Mouse (Mus musculus) forebrain, postnatal 0 days (tissue): ENCODE data around the gene Ramp2. TPM values are rescaled to one million over a fixed set of nuclear protein-coding genes. Genes with fewer than 3 reads are reported as not detected.

ENCODE experiments used
- ATAC-seq: fragments of 200-750 bp; cut with Nextera tagmentation; 2 replicates; pipeline ENCODE4 v1.8.0; 2017; ENCODE audit warnings: mild to moderate bottlenecking, moderate library complexity
- DNase-seq: peaks from one replicate; pipeline ENCODE4 v3.0.0-alpha.2; 2015
- H3K27ac ChIP-seq: fragments of 300-500 bp; sonication (generic); 2 replicates; pipeline ENCODE4 v1.5.1; 2014; ENCODE audit warnings: low read depth, mild to moderate bottlenecking, antibody characterized with exemption, low read length, moderate library complexity, mixed read lengths
- H3K27me3 ChIP-seq: fragments of 300-500 bp; sonication (generic); 2 replicates; pipeline ENCODE4 v1.6.1; 2014; ENCODE audit warnings: mild to moderate bottlenecking, low read length, mixed read lengths; ENCODE audit not compliant: insufficient read depth
- H3K36me3 ChIP-seq: fragments of 300-500 bp; sonication (generic); 2 replicates; pipeline ENCODE4 v1.6.1; 2014; ENCODE audit warnings: mild to moderate bottlenecking, moderate library complexity; ENCODE audit not compliant: insufficient read depth
- H3K4me1 ChIP-seq: fragments of 300-500 bp; sonication (generic); 2 replicates; pipeline ENCODE4 v1.6.1; 2014; ENCODE audit warnings: antibody characterized with exemption; ENCODE audit not compliant: insufficient read depth
- H3K4me2 ChIP-seq: fragments of 300-500 bp; sonication (generic); 2 replicates; pipeline ENCODE4 v1.6.1; 2014; ENCODE audit warnings: low read depth, mild to moderate bottlenecking, moderate library complexity
- H3K4me3 ChIP-seq: fragments of 300-500 bp; sonication (generic); 2 replicates; pipeline ENCODE4 v1.5.1; 2014; ENCODE audit warnings: low read depth, low read length, mixed read lengths
- H3K9ac ChIP-seq: fragments of 300-500 bp; sonication (generic); 2 replicates; pipeline ENCODE4 v1.6.1; 2014; ENCODE audit warnings: mild to moderate bottlenecking
- H3K9me3 ChIP-seq: fragments of 300-500 bp; sonication (generic); 2 replicates; pipeline ENCODE4 v1.6.1; 2016; ENCODE audit warnings: low read length
- CTCF ChIP-seq: sonication (generic); IDR thresholded peaks from 2 replicates; pipeline ENCODE4 v1.5.1; 2016; ENCODE audit warnings: antibody characterized with exemption, control low read depth, low read depth
- WGBS: fragments of 180-500 bp; shearing (Covaris S2); extraction: QIAGEN DNeasy Blood & Tissue Kit; methylation state at CpG from one replicate; pipeline ENCODE4 v1.1.7; 2014; 5-methylcytosine and 5-hydroxymethylcytosine counted together
- polyA plus RNA-seq: library from polyadenylated mRNA; unstranded; fragments of >200 nt; fragmentation: Nextera tagmentation; extraction: Ambion mirVana; gene quantifications from 2 replicates; pipeline ENCODE4 v1.2.1, GENCODE M21; 2015
- total RNA-seq: library from RNA; depleted of rRNA; stranded (reverse); fragments of >200 nt; gene quantifications from 2 replicates; pipeline ENCODE4 v1.2.3, GENCODE M21; 2014

Gene Ramp2
- total and polyA plus RNA-seq, 2 experiments from 2014 or later = 46.0 to 102 TPM

DNA sequence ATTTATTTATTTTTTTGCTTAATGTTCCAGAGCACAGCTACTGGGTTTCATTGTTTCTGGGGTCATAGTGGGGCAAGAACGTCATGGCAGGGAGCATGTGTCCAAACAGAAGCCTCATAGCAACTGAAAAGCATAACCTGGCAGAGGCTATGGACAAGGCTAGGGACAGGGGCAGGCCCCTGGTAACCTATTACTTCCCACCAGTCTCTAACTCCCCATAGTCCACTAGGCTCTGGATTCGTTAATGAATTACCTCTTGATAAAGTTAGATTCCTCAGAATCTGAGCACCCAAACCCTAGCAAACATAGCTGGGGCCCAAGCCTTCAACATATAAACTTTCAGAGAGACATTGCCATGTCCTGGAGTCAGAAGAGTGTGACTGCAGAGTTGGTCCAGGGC is 5.2 kb downstream of the Ramp2 start:
- 76% methylated on average over 2 of the region's 2 CpGs for WGBS

GRCm38 (mm10) chr11:101252941-101253340 is 7.1 kb downstream of the Ramp2 start:
- H3K4me2 ChIP-seq = peak overlapping the region; percentile 93
- H3K27me3 ChIP-seq = peaks cover under 1% of the 10 kb centered on the region; the same call in 1 of the 2 replicates
- ATAC-seq (no peak), DNase-seq (no peak)
- H3K27ac ChIP-seq = no peak overlapping the region
- peak overlapping the region; percentile 88; the same call in 1 of the 2 replicates for H3K9ac ChIP-seq
- peaks cover 11% of the 10 kb centered on the region; the same call in 1 of the 2 replicates for H3K4me1 ChIP-seq
- TF ChIP-seq CTCF = no peak
- WGBS = 14% methylated on average over 7 of the region's 7 CpGs
- peak overlapping the region; percentile 84 for H3K4me3 ChIP-seq
- H3K9me3 ChIP-seq = no peaks in the 10 kb centered on the region
- no peaks in the 10 kb centered on the region; the same call in 1 of the 2 replicates for H3K36me3 ChIP-seq

More for the DNA sequence above, 5.2 kb downstream of the Ramp2 start:
- H3K4me1 ChIP-seq = peaks cover 11% of the 10 kb centered on the region; the same call in 1 of the 2 replicates
- H3K36me3 ChIP-seq = no peaks in the 10 kb centered on the region; the same call in 1 of the 2 replicates
- no peak overlapping the region for H3K4me2 ChIP-seq
- H3K4me3 ChIP-seq = no peak overlapping the region
- DNase-seq (no peak), ATAC-seq (no peak)
- TF ChIP-seq CTCF = no peak
- no peaks in the 10 kb centered on the region for H3K9me3 ChIP-seq
- no peak overlapping the region for H3K27ac ChIP-seq
- H3K27me3 ChIP-seq = peaks cover 11% of the 10 kb centered on the region
- no peak overlapping the region for H3K9ac ChIP-seq

DNA sequence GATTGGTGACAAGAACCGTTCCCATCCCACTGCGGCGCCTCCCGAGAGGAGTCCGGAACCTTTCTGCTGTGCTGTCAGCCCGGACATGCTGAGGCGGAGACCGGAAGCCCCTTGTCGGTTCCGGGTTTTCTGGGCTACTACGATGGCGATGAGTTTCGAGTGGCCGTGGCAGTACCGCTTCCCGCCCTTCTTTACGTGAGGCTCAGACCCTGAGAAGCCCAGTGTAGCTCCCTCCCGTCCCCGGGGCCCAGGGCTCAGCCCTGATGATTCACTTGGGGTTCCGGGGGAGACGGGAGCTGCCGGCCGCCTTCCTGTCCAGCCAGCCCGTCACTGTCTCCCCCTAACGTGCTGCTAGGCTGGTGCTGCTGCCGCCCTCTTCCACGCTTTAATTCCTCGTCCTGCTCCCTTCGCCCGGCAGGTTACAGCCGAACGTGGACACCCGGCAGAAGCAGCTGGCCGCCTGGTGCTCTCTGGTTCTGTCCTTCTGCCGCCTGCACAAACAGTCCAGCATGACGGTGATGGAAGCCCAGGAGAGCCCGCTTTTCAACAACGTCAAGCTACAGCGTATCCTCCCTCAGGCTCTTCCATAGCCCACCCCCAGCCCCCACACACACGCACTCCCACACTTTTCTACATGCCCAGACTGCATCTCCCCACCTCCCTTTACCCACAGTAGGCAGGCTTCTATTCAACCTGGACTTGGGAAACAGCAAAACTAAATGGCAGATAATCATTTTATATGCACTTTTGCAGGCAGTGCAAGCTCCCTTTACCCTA is 8.0 kb downstream of the Ramp2 start, which contains the start of gene Vps25:
Gene Vps25, plus strand, starts transcription at position 95 of the 777 bp plus-strand sequence.
- Histone ChIP-seq H3K9me3 (no peaks in the 10 kb centered on the region), H3K36me3 (no peaks in the 10 kb centered on the region; the same call in 1 of the 2 replicates), H3K27me3 (no peaks in the 10 kb centered on the region), H3K27ac (peak within 1 kb of the TSS; percentile 87), H3K9ac (peak within 1 kb of the TSS; percentile 88), H3K4me2 (peak within 1 kb of the TSS; percentile 93), H3K4me3 (peak within 1 kb of the TSS; percentile 84), H3K4me1 (peaks cover 11% of the 10 kb centered on the region; the same call in 1 of the 2 replicates)
- WGBS = 2% methylated on average over 40 of the region's 40 CpGs
- DNase-seq (peak; percentile 89), ATAC-seq (peak; percentile 95)
- peak; percentile 29; the same call in 1 of the 2 replicates for TF ChIP-seq CTCF

DNA sequence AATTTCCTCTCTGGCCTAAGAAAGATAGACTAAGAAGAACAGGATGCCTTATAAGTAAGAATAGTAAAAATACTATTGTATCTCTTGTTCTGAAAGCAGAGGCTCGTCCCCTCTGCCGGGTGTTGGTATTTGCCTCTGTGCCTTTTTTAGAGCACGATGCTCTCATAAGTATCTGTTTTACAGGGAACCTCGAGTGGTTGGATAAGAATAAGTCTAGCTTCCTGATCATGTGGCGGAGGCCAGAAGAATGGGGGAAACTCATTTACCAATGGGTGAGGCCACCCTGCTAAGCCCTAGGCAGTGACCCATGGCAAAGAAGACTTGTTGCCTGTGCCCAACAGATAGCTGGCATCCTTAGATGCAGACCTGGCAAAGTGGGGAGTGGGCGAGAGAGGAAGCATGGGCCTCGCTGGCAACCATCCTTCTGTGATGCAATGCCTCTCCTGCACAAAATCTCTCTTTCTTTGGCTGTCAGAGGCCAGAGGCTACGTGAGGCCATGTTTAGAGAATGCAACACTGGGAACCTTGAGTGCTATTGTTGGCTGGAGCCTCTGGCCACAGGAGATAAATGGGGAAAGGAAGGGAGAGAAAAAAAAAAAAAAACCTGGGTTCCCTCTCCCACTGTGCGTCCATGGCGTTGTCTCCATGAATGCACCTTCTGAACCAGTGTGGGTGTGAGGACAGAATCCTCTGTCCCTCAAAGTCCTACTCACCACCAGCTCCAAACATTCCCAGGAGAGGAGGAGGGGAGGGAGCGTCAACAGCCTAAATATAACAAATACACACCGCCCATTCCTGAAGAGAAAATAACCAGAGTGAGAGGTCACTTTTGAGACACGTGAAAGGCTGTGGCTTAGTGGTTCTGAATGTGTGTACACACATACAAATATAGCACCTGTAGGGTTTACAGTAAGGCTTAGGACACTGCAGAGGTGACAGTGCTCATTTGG is 10.3 kb downstream of the Ramp2 start:
- no peak overlapping the region for H3K9ac ChIP-seq
- no peak overlapping the region for H3K4me2 ChIP-seq
- no peak for DNase-seq
- ATAC-seq = no peak
- no peak overlapping the region for H3K4me3 ChIP-seq
- no peak for TF ChIP-seq CTCF
- no peaks in the 10 kb centered on the region for H3K9me3 ChIP-seq
- no peaks in the 10 kb centered on the region; the same call in 1 of the 2 replicates for H3K36me3 ChIP-seq
- H3K27ac ChIP-seq = no peak overlapping the region
- peaks cover 17% of the 10 kb centered on the region for H3K4me1 ChIP-seq
- H3K27me3 ChIP-seq = no peaks in the 10 kb centered on the region
- 92% methylated on average over 13 of the region's 13 CpGs for WGBS

DNA sequence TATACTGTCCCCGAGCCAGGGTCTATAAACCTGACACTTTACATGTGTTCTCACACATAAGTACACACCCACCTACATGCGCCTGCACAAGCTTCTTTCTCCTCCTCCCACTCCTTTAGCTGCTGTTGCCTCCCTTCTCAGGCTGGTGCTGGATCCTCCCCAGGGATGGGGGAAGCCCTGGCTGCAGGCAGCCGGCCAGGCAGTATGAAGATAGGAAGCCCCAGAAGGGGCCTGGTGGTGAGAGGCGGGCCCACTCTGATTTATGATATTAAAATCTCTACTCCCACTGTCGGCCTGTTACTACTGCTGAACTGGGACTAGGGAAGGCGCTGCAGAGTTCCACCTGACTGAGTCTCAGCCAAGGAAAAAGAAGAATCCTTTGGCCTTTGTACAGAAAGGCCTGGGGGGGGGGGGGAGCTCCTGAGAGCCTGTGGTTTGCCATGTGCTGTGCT is 13.5 kb downstream of the Ramp2 start:
- no peak overlapping the region for H3K4me3 ChIP-seq
- H3K36me3 ChIP-seq = no peaks in the 10 kb centered on the region; the same call in 1 of the 2 replicates
- ATAC-seq (no peak), DNase-seq (no peak)
- H3K4me1 ChIP-seq = peaks cover 8% of the 10 kb centered on the region; the same call in 1 of the 2 replicates
- H3K27ac ChIP-seq = no peak overlapping the region
- no peaks in the 10 kb centered on the region for H3K9me3 ChIP-seq
- no peak overlapping the region for H3K4me2 ChIP-seq
- H3K9ac ChIP-seq = no peak overlapping the region
- 46% methylated on average over 6 of the region's 6 CpGs for WGBS
- H3K27me3 ChIP-seq = peaks cover 19% of the 10 kb centered on the region
- TF ChIP-seq CTCF = no peak

- Histone ChIP-seq H3K4me1 (peaks cover 7% of the 10 kb centered on the region; the same call in 1 of the 2 replicates), H3K9ac (peak within 1 kb of the TSS; percentile 47), H3K27ac (no peak within 1 kb of the TSS), H3K27me3 (peaks cover 26% of the 10 kb centered on the region), H3K4me3 (peak within 1 kb of the TSS; percentile 35), H3K4me2 (peak within 1 kb of the TSS; percentile 91), H3K9me3 (no peaks in the 10 kb centered on the region), H3K36me3 (no peaks in the 10 kb centered on the region; the same call in 1 of the 2 replicates)
- peak; percentile 60 for ATAC-seq
- TF ChIP-seq CTCF = no peak
- DNase-seq = no peak
- 4% methylated on average over 43 of the region's 43 CpGs for WGBS
Measured at GRCm38 (mm10) chr11:101259948-101260825, 14.4 kb downstream of the Ramp2 start, which contains the start of gene Wnk4. TSS of gene Wnk4 (plus strand) at chr11:101260567.
